Mouse (Mus musculus) left cerebral cortex, postnatal 4 days (tissue): ENCODE results near the gene Rprm. TPM values are rescaled to one million over a fixed set of nuclear protein-coding genes. Genes with fewer than 3 reads are reported as not detected.
A peak's percentile ranks its signal among the peaks of the same experiment; 100 is the strongest.

Source experiments
- DNase-seq: peaks from one replicate; pipeline ENCODE4 v3.0.0-alpha.2; 2022
- intact Hi-C: fragments of 180-260 bp; cut with DNase I; formaldehyde crosslinking; loops from one replicate; pipeline ENCODE4 v1.15.1; 2025
- total RNA-seq, 2 experiments: library from RNA; stranded (reverse); gene quantifications; 2 replicates each; pipeline ENCODE4 v1.2.3; 2021

Rprm gene
- 100 to 1,000 TPM; 175 to 182 TPM for total RNA-seq

DNA sequence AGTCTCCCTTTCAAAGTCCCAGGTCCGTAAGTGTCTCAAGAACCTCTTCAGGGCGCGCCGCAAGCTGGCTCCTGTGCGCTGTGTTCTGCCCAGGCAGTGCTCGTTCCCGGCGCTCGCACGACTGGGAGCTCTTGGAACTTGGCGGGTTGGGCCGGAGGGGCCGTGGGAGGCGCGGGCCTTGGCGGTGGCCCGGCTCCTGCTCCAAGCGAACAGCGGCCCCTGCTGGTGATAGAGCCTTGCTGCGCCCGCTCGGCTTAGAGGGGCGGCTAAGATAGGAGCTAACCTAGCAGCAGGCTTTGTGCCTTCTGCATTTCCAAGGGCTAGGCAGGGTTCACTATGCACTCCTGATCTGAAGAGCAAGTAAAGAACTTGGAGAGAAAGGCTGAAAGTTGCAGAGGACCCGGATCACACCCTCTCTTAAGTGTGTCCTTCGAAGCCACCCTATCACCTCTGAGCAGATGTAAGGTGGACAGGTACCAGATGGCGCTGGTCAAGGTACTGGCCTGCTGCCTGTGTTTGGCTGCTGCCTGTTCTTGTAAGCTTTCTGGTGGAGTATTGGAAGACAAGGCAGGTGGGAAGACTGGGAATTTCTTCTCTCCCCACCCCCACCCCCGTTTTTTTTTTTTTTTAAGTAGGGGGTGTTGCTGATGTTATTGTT lies at the start of gene Rprm:
Gene Rprm (minus strand): TSS at position 123 of the 658 bp plus-strand sequence.
- intact Hi-C loops: loop anchor here (2.0 to 10.0 kb wide), 2 partner anchors 751 to 877 kb away; no protein-coding TSS in a partner anchor
- DNase-seq: peak; percentile 95

DNA sequence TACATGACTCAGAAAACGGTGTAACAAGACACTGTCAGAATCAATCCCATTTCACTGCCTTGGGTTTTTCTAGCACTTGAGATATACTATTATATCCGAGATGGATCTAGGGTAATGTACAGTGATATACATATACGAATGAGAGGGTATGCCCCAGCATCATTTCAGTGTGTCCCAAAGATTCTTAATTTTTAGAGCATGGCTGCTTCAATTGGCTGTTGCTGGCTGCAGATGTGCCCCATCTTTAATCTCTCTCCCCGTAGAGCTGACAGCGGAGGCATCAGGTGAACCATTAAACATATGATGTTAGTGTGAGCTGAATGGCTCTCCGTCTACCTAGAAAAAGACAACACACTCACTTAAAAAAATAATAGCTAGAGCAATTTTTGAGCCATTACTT lies 34.0 kb upstream of the Rprm start:
- intact Hi-C loops: no loop called here
- no peak for DNase-seq

DNA sequence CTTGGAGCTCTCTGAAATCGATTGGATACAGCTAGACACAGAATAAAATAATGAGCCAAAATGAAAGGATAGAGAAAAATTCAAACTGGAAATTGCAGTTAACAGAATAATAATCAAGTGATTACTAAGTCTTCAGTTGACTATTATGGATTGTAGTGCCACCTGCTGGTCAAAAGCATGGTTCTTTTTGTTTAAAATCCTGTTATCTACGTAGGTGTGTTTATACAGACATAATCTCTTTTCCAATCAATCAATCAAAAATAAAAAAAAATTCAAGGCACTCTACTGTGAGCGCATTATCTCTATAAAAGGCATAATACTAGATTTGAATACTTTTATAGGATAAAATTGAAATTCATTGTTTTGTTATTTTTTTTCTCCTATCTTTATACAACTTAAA lies 33.5 kb upstream of the Rprm start:
- intact Hi-C loops: no loop called here
- DNase-seq: peak; percentile 24

DNA sequence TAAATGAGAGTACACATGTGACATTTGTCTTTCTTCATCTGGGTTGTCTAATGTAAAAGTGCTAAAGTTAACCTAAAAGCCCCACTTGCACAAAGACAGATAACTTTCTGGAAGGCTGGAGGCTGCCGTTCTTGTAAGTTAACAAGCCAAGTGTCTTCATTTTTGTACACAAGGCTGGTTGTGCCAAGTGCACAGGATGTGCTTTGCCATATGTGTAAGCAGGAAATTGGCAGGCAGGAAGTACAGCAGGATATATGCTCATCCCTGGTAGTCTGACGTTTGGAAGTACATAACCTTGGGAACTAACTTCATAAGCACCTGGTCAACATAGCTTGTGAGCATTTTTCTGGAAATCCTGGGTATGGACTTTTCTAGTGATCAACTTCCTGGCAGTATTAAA lies 25.9 kb upstream of the Rprm start:
- intact Hi-C loops: no loop called here
- no peak for DNase-seq

DNA sequence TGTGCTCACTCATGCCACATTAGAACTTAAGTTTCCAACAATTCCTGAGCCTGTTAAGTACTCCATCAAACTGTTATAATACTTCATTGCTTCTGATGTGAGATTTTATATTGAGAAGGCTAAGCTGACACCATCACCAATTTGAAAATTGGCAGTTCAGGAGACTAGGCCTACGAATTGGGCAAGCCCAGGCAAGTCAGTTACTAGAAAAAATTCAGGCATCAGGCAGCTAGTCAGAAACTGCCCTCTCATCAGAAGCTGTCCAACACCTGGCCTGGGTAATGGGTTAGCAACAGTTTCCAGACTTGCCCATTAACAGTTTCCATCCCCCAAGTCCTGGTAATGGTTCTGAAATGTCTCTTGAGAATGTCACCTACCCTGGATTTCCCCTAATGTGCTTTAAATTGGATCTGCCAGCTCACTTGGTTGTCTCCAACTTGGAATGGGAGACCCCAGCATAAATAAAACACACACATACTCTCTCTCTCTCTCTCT lies 20.9 kb upstream of the Rprm start:
- intact Hi-C loops: no loop called here
- no peak for DNase-seq

DNA sequence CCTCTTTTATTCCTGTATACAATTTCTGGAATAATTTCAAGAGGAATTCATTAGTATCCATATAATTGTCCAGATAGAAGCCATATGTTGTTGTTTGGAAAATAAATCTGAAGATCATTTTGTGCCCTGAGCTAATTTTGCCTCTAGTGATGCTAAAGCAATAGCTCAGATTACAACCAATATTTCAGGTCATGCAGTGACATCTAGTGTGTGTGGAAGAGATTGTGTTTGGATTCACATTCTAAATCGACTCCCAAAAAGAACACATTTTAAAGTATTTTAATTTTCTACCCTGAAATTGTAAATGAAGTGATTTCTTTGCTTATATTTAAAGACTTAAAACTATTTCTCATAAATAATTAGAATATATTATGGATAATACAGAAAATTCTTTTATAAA lies 14.6 kb upstream of the Rprm start:
- no peak for DNase-seq
- intact Hi-C loops: no loop called here

DNA sequence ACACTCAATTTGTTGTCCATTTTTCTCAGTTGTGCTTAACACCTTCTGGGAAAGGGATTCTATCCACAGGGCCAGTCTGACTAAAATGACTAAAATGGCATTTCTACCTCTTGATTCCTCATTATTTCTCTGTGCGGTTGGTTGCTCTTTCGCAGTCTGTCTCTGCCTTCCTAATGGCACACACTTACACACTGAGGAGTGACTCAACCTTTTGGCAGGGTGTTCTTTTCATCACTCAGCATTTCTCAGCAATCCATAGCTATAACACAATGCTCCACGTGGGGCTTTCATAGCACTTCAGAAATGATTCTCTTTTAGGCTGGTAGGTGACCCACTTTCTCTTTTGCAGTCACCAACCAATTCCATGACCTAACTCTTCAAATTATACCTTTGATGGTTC lies 7.3 kb upstream of the Rprm start:
- intact Hi-C loops: no loop called here
- no peak for DNase-seq

DNA sequence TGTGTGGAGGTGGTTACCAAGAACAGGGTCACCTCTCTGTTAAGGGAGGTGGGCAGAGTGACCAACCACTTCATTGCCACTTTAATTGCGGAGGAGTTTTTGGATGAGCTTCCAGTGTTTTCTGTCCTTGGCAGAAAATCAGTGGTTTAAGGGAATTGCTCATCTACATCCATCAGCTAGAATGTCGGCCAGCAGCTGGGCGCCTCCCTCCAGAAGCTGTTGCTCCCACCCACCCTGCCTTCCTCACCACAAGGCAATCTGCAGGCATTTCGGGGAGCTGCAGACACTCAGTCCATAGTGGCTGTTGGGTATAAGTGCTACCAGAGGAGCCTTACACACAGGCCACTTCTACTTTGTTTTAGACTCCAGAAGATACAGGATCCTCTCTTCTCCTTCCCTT lies 902 bp upstream of the Rprm start:
- intact Hi-C loops: loop anchor here (10.0 kb wide), 1 partner anchor 751 kb away; no protein-coding TSS in a partner anchor
- no peak for DNase-seq

DNA sequence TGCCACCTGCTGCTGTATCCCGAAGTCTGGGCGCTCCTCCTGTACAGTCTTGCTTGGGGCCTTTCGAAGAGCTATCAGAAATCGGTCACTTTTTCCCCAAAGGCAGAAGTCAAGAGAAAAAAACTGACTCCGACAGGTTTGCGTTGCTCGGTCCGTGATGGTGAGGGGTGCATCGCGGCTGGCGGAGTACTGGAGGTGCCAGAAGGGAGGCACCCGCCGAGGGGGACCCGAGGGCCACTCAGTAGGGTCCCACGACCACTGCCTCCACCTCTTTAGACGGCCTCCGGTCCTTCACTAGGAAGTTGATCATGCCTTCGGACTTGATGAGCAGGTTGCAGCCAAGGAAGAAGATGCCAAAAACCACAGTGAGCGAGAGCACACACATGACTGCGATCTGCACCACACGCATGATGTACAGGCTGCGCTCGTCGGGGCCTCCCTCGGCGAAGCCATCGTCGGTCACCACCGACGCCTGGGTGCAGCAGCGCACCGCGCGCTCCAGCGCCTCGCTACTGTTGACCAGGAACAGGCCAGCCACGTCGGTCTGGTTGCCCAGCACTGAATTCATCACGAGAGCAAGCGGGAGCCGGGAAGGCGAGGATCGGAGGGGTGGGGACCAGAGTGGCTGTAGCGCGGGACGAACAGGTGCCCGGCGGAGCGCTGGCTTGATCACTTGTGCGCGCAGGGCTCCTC lies 469 bp downstream of the Rprm start:
- intact Hi-C loops: loop anchor here (2.0 to 10.0 kb wide), 3 partner anchors 373 to 876 kb away; no protein-coding TSS in a partner anchor
- no peak for DNase-seq

DNA sequence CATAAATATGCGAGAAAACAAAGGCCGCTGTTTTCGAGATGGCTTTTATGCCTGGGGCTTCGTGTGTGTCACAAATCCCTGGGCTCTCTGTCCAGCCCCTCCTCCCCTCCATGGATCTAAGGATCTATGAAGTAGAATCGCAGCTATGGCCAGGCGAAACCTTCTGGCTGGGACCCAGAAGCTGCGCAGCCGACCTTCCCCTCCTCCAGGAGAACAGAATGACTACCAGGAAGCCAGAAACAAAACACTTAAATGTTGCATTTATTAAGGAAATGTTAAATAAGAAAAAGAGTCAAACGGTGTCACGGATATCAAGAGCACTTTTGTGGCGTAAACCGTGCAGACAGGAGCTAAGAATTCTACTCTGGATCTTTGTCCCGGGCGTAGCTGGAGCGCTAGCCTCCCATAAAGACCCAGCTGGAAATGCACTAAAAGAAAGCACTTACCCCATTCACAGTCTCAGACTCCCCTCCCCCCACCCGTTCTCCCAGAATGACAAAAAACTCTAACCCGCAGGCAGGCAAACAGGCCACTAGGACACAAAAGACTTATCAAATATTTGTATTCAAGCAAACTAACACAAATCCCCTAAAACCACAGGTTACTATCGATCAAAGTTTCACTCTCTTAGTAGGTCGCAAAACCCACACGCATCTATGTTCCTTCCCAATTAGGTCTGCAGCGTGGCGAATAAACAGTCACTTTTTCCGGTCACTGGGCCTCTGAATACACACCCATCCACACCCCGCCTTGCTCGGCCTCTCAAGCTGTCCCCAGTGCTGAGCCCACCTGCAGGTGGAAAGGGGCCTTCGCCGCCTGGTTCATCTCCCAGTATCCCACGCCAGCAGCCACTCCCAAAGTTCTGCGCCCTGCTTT lies 1.3 kb downstream of the Rprm start:
- DNase-seq: peak; percentile 31
- intact Hi-C loops: loop anchor here (2.0 to 10.0 kb wide), 3 partner anchors 372 to 875 kb away; no protein-coding TSS in a partner anchor

DNA sequence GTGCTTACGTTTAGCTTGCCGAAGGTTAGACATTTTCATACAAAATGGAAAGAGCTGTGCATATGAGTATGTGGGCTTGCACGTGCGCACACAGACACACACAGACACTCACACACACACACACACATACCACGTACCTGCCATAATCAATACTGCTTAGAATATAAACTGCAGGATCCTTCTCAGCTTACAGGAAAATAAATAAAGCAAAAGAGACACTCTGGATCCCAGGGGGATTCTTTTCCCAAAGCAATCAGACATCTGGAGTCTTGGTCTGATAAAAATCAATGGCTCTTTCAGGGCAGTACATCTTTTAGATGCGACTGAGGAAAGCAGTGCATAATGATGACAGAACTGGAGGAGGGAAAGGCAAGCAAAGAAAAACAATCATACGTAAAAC lies 6.4 kb downstream of the Rprm start:
- intact Hi-C loops: no loop called here
- no peak for DNase-seq

DNA sequence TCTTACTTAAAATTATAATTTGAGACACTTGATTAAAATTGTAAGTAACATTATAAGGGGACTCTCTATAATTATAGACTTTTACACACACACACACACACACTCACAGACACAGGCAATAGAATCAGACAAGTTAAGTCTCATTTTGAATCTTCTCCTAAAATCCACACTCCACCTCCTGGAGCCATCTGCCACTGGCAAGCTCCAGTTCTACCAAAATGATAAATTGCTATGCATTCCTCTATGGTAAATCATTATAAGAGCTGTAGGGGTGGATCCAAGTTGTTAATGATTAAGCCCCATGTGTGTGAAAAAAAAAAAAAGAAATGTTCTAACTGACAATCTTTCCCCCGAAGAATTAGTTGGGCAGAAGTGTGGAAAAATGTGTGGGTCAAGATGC lies 13.8 kb downstream of the Rprm start:
- no peak for DNase-seq

DNA sequence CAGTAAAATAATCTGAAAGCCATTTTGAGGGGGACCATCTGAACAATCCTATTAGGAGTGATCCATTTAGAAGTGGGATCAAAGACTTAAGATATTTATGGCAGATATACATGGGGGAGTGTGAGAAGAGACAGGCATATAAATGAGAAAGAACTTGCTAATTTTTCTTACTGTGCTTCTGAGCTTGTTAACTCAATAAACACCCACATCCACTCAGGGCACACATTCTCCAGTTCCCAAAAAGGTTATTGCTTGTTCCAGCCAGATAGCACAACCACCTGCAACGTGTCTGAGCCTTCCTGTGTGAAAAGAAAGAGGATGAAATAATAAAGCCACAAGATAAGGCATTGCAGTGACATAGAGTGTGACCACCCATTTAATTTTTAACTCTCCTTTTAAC lies 22.9 kb downstream of the Rprm start:
- DNase-seq: no peak
- intact Hi-C loops: no loop called here

More for the DNA sequence above, 13.8 kb downstream of the Rprm start:
- intact Hi-C loops: no loop called here

DNA sequence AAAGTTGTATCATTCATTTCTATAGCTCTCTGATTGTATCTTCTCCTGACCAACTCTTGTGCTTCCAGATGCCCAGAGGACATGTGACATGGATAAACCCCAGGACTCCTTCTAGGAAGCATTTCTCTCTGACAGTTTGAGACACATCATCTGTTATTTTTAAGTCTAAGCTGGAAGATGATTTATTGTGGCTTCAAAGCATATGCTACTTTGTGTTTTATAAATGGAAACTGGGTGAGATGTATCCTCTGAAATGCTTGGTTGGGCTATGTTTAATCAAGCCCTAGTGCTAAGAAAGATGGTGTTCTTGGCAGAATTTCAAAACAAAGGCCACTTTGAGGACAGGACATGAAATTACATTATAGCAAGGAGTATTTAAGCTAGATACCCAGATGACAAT lies 24.3 kb downstream of the Rprm start:
- intact Hi-C loops: no loop called here
- DNase-seq: no peak
